Mouse (Mus musculus): ENCODE results near the gene Igflr1. TPM values are rescaled to one million over a fixed set of nuclear protein-coding genes. Genes with fewer than 3 reads are reported as not detected.
A peak's percentile ranks its signal among the peaks of the same experiment; 100 is the strongest.

The Igflr1 gene
- total RNA-seq, 1 experiment from 2014 or later: 5.1 TPM

- peak; percentile 98 for DNase-seq
Observed at GRCm38 (mm10) chr7:30588676-30589434, 23.6 kb downstream of the Igflr1 start, which contains the start of gene Kmt2b. Gene Kmt2b, minus strand, starts transcription at chr7:30588726.

GRCm38 (mm10) chr7:30589435-30590301, 24.4 kb downstream of the Igflr1 start:
- peak; percentile 90 for DNase-seq

- no peak for DNase-seq
Observed at GRCm38 (mm10) chr7:30590927-30591604, 25.8 kb downstream of the Igflr1 start.

DNA sequence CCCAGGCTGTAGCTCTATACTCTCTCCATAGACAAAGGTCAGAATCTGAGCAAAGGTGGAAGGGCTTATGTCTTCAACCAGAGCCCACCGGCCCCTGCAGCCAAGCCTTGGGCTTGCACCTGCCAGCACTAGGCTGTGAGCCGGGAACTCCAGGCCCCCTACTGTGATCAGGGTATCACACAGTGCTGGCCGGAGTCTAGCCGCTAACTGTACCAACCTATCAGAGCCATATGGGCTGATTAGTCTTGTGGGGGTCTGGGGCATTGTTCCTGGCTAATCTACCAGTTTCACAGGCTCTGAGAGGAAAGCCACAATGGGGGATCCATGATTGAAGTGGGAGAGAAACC, 26.4 kb downstream of the Igflr1 start:
- DNase-seq: no peak

- DNase-seq: no peak
Observed at GRCm38 (mm10) chr7:30592772-30593423, 27.7 kb downstream of the Igflr1 start.

DNA sequence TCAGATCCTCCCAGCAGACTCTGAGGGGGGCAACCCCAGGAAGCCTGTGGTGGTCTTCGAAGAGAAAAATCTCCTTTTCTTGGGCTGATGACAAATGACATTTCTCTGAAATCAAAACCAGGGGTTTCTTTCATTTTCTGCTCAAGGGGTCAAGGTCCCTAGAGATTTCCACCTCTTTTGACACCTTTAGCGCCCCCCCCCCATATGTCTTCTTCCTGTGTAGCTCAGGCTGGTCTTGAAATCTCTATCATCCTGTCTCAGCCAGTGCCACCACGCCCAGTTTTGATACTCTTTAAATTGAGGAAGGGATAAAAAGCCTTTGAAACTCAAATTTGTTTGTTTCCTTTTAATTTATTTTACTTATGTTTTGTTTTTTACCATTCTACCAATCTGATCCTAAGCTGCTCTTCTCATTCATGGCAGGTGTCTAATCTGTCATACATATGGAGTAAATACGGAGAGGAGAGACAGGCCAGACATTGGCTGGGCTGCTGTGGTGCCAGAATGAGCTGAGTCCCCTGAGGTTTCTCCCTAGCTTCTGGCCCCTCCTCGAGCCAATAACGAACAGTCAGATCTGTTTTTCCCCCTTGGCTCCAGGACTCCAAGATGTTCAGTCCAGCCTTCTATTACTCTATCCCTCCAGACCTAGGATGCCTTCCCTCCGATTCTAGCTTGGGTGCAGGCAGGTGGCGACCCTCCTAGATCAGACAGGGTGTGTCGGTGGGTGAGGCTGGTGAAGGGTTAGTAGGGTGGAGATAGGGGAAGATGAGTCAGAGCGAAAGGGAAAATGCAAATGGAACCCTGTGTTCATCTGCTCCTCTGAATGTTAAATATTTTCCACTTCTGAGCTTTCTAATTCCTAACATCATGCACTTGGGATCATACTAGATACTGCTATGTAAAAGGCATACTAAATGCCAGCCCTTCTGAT, 28.6 kb downstream of the Igflr1 start:
- no peak for DNase-seq

DNA sequence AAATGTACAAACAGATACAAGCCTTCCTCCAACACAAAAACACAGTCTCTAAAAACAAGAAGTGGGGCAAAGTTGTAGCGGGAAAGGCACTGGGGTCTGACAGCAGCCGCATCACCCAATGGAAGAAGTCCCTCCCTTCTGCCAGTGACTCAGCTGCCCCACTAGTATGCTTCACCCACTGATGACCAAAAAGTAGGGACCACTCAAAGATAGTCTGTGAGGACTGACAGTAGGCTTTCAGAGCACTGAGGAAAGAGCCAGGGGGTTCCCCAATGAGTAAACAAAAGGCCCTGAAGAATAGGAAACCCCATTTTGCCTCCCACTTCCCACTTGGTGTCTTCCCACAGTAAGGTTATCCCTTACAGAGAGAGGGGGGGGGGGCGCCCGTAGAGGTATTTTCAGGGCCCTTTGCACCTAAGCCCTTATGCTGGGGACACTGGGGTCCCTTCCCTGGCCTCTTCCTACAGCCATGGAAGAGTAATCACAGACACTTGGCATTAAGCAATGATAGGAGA, 29.3 kb downstream of the Igflr1 start:
- no peak for DNase-seq

- DNase-seq: no peak
Observed at GRCm38 (mm10) chr7:30596093-30596492, 30.9 kb downstream of the Igflr1 start.

- no peak for DNase-seq
Observed at GRCm38 (mm10) chr7:30596811-30597210, 31.6 kb downstream of the Igflr1 start.

- no peak for DNase-seq
Observed at GRCm38 (mm10) chr7:30598786-30599185, 33.6 kb downstream of the Igflr1 start, which contains the start of gene Zbtb32. Gene Zbtb32, minus strand, starts transcription at chr7:30598909.

GRCm38 (mm10) chr7:30599933-30600353, 34.7 kb downstream of the Igflr1 start:
- DNase-seq: peak; percentile 96

- no peak for DNase-seq
Observed at GRCm38 (mm10) chr7:30600651-30601050, 35.4 kb downstream of the Igflr1 start.

GRCm38 (mm10) chr7:30602583-30602982, 37.4 kb downstream of the Igflr1 start:
- DNase-seq: no peak

DNA sequence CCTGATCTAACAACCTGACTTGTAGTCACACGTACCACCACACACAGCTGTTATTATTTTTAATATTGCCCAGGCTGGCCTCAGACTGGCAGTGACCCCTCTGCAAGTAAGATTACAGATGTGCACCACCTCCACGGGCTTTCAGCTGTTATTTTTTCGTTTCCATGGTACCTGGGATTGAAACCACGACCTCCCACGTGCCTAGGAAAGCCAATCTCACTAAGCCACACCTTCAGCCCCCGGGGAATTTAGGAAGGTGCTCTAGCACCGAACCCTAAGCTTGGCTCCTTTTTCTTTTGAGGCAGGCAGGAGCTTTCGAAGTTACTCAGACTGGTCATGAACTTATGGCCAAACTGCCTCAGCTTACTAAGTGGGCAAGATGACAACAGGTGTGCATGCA, 39.2 kb downstream of the Igflr1 start:
- no peak for DNase-seq

- no peak for DNase-seq
Observed at GRCm38 (mm10) chr7:30604944-30605343, 39.7 kb downstream of the Igflr1 start.

DNA sequence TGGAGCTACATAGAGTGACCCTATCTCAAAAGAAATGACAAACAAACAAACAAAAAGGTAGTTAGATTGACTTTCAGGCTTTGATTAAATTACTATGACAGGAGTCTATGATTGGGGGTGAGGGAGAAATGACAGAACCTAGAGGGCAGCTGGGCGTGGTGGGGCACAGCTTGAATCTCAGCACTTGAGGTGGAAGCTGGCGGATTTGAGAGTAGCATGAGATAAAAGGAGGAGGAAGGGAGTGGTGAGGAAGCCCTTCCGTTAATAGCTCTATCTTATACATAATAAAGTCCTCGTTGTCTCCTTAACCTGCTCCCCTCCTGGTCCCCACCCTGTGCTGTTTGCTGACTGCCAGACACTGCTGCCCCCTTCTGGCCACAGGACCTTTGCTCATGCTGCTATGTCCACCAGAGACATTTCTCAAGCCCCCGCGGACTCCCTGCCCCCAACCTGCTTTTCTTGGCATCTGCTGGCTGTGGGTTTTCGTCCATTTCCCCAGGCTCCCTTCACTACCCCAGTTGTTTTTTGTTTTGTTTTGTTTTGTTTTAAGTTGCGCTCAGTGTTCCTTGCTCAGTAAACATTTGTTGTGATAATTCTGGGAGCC, 42.6 kb downstream of the Igflr1 start:
- peak; percentile 81 for DNase-seq

- no peak for DNase-seq
Observed at GRCm38 (mm10) chr7:30608476-30608875, 43.2 kb downstream of the Igflr1 start.

GRCm38 (mm10) chr7:30610043-30610442, 44.8 kb downstream of the Igflr1 start:
- no peak for DNase-seq

GRCm38 (mm10) chr7:30612654-30613402, 47.6 kb downstream of the Igflr1 start, which contains the start of gene Upk1a:
Gene Upk1a, minus strand, starts transcription at chr7:30612847.
- DNase-seq: no peak

All from adrenal gland, postnatal 14 days (tissue).